Mouse (Mus musculus) fat pad, adult 2 months (tissue): ENCODE measurements at regions not wholly inside any gene's neighbourhood (a gene's known extent, or its start where the extent isn't known, plus 50 kb on each side); places are given as distances from the start of the nearest gene placed in this dataset.

Source experiments
- DNase-seq: peaks from one replicate; pipeline ENCODE4 v3.0.0-alpha.2; 2011; ENCODE audit warnings: low read depth, low spot score; ENCODE audit errors: extremely low read depth

GRCm38 (mm10) chr11:19073265-19073664 is 54.5 kb upstream of the Meis1 start:
- no peak for DNase-seq

GRCm38 (mm10) chr11:19073887-19074564 is 55.2 kb upstream of the Meis1 start:
- DNase-seq, result no peak

DNA sequence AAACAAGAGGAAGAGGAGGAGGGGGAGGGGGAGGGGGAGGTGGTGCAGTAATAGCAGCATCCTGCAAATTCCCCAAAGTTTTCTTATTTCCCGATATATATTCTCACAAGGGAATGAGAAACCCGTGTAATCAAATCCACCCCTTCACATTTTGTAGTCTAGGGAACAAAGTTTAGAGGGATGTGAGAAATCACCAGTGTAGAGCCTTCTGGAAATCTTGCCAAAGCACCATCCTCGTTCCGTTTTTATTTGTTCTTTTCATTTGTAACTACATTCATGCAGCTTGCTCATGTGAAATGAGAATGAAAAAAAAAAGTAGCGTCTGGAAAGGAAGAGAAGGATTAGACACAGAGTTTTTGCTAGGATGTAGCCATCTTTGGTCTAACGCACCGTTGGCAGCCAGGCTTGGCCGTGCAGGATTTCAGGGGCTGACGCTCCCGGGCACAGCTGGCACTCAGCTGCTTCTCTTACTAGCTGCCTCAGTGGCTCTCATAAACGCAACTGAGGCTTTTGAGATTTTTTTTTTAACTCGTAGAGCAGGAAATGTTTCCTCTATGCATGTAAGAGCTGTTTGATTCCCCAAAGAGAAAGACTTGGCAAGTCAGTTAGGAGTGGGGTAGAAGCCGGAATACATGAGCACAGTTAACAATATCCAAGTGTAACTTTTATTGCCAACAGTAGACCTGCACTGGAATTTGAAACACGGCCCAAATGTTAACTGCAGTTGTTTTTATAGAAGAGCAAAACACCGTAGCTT is 72.5 kb upstream of the Meis1 start:
- DNase-seq, result no peak

DNA sequence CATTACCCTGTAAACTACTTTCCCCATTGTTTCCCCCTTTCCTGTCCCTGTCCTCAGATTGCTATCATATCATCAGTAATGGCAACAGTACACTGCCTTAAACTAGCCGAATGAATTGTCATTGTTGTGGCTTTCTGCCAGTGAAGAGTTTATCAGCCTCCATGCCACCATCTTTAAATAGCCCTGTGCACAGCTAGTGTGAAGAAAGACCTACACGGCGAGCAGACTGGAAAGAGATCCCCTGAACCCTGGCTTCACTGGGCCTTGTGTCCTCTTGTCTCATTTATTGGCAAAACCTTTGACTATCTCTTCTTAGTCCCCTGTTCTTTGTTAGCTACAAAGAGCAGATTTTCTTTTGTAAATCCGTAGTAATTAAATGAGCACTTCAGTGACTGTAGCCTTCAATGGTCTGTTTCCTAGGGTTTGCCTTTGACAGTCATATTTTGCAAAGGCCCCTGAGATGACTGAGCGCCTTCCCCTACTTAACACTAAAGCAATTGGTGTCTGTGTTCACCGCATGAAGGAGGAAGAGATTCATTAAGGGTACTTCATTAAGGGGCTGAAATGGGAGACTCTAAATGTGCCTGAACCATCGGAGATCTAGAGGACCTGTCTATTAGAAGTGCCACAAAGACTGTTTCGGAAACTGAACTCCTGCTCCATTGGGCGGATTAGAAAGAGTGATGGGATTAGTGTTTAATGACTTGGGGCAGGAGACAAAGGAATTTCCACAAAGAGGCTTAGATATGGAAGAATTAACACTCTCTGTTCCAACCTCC is 74.4 kb upstream of the Meis1 start:
- no peak for DNase-seq

- no peak for DNase-seq
Measured at GRCm38 (mm10) chr11:19093749-19094148, 75.0 kb upstream of the Meis1 start.

- no peak for DNase-seq
Measured at GRCm38 (mm10) chr11:19094183-19094582, 75.4 kb upstream of the Meis1 start.

GRCm38 (mm10) chr11:19102981-19103568 is 84.3 kb upstream of the Meis1 start:
- peak; percentile 73 for DNase-seq

- no peak for DNase-seq
Measured at GRCm38 (mm10) chr11:19107180-19107579, 88.4 kb upstream of the Meis1 start.

DNA sequence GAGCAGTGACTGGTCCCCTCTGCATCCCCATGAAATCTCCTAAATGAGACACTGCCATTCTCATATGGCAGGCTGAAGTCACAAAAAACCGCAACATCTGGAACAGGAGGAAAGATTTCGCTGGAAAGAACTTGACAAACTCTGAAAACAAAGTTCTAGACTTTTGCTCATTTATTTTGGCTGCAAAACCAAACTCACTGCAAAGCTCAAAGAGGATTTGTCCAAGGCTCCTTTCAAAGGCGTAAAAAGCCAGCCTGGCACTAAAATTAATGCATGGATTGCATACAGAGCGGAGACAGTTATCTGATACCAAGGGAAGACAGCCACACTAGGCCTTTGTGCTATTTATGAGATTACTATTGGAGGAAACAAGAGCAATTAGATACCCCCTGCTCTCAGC is 90.3 kb upstream of the Meis1 start:
- no peak for DNase-seq

- DNase-seq, result no peak
Measured at GRCm38 (mm10) chr11:19111916-19112575, 93.3 kb upstream of the Meis1 start.

DNA sequence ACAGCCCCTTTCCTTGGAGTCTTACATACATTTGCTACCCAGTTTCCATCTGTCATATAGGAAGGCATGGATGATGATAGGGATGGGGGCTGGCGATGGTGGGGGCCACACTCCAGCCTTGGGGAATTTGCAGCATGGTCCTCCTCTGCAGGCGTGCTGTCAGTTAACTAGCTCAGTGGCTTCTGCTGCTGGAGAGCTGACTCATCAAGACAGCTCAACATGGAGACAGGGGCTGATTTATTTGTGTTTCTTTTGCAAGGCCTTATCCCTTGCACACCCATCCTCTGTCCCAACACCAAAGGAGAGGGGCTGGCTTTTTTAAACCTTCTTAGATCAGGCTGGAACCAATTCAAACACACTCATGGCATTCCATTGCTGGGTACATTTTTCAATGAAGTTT is 98.3 kb upstream of the Meis1 start:
- no peak for DNase-seq

DNA sequence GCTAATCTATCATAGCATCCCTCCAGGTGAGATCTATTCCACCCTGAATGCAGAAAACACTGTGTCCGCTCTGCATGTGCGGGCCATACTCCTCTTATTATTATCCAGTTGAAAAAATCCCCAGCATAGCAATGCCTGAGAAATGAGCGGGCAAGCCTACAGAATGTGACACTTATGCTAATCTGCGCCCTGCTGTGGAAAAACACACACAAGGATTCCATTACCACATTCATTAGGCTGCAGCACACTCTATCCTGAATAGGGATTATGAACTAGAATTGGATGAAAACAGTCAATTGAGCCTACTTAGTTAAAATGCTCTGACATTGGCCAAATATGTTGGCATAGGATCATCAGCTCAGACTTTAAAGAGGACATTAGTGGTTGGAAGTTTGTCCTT is 99.5 kb upstream of the Meis1 start:
- no peak for DNase-seq

- DNase-seq, result no peak
Measured at GRCm38 (mm10) chr11:19119927-19120827, 101.4 kb upstream of the Meis1 start.

- DNase-seq, result no peak
Measured at GRCm38 (mm10) chr11:19120871-19121270, 102.1 kb upstream of the Meis1 start.

DNA sequence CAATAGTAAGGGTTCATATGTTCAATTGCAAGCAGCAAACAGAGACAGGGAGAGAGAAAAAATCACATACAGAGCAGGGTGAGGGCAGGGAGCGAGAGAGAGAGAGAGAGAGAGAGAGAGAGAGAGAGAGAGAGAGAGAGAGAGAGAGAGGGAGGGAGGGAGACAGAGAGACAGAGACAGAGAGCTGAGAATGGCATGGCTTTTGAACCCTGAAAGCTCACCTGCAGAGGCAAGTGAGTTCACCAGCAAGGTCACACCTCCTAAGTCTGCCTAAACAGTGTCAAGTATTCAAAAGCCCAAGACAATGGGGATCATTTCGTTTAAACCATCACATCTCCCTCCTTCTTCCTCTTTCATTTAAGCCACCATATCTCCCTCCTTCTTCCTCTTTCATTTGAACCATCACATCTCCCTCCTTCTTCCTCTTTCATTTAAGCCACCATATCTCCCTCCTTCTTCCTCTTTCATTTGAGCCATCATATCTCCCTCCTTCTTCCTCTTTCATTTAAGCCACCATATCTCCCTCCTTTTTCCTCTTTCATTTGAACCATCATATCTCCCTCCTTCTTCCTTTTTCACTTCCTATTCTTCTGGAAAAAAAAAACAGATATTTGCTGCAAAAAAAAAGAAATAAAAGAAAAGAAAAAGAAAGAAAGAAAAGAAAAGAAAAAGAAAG is 116.7 kb upstream of the Meis1 start:
- no peak for DNase-seq

DNA sequence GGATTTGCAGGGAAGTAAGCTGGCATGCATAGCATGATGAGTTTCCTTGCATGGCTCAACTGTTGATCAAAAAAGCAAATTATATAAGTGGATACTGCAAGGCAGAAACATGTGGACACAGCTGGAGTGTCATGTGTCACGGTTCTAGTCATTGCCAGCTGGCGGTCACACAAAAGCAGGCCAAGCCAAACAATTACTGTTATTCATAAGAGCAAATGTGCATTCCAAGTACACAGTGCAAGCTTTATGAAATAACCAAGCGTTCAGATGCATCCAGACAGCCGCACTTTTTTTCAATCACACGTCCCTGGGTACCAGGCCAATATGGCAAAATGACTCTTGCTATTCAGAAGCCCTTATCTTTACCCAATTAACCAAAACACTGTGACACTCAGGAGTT is 119.6 kb upstream of the Meis1 start:
- peak; percentile 40 for DNase-seq

DNA sequence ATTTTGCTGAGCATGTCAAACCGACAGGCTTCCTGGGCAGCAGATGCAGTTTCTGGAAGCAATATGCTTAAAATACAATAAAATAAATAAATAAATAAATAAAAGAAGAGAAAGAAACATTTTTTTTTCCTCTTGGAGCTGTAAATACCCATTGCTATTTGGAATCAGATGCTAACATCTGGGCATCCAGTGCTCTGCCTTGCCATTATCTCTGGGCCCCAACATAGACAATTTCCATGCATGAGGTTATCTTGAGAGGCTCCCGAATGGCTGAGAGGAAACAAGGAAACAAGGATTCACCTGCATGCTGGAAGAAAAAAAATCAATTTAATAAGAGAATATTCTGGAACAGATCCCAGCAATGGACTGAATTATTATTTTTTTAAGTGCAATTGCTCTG is 120.0 kb upstream of the Meis1 start:
- no peak for DNase-seq

DNA sequence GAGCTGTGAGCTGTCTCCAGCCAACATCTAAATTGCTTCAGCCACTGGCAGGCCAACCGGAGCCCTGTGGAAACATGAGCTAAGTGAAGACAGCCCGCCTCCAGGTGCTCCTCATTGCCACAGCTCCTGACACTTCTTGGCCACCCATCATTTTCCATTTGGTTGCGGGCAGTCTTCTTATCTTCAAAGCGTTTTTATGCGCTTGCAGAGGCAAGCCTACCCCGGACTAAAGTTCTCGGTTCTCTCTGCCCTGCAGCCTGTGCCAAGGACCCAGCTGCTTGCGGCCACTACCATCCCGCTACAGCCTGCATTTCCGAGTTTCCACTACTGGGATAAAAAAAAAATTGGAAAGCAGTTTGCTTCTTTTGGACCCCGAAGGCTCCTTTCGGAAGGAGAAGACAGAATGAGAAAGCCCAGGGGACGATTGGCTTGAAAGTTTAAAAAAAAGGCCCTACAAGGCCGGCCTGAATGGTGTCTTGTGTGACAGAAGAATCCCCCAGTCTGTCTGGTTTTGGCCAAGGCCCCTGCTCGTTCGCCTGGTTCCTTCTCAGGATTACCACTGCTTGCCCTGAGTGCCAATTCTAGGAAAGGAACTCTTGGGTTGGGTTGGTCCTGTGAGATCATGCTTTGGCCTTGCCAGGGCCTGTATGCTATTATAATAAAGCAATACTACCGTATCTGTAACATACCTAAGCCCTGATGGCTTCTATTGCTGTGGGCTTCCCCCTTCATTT is 124.6 kb upstream of the Meis1 start:
- peak; percentile 84 for DNase-seq

GRCm38 (mm10) chr11:19144506-19144905 is 125.7 kb upstream of the Meis1 start:
- DNase-seq, result no peak
